Comparison of ENCODE assay signal across 12 mouse cellular contexts in genomic region chr17:3007234-3007633, GRCm38 (mm10).
A peak's percentile ranks its signal among the peaks of the same experiment; 100 is the strongest.
DNase-seq lines count a peak whose midpoint lies in the region; ATAC-seq and TF ChIP-seq lines count a peak whose summit lies in the region.
"Had no signal": no experiment of that assay in that cellular context is flagged by ENCODE, and none has a peak within 500 bp of the region (broad histone marks: within the 10 kb centered on the region; RNA-seq: fewer than 3 reads in every experiment).

No protein-coding gene starts in this region.

- H3K9me3 ChIP-seq in lung, embryonic 16.5 days (ENCODE audit: control insufficient read depth, low read length): peaks cover 27% of the 10 kb centered on the region
- H3K9me3 ChIP-seq in lung, postnatal 0 days (ENCODE audit: low read length): peaks cover 9% of the 10 kb centered on the region; the same call in 1 of the 2 replicates

- no peaks in the 10 kb centered on the region for H3K36me3 ChIP-seq in lung, embryonic 16.5 days (ENCODE audit: control insufficient read depth, insufficient read depth, low read length)
- H3K36me3 ChIP-seq in lung, postnatal 0 days (ENCODE audit: insufficient read depth, low read length): no peaks in the 10 kb centered on the region
- H3K36me3 ChIP-seq: embryonic facial prominence, embryonic 15.5 days; limb, embryonic 12.5 days had no signal

- H3K27me3 ChIP-seq in lung, embryonic 16.5 days (ENCODE audit: control insufficient read depth, insufficient read depth, low read depth, low read length): no peaks in the 10 kb centered on the region
- H3K27me3 ChIP-seq in lung, postnatal 0 days (replicated peaks; ENCODE audit: insufficient read depth, low read length): no peaks in the 10 kb centered on the region
- H3K27me3 ChIP-seq: embryonic facial prominence, embryonic 15.5 days; limb, embryonic 12.5 days had no signal

- TF ChIP-seq CTCF in lung, postnatal 0 days (IDR thresholded peaks at IDR 0.05): no peak

- no peak overlapping the region for H3K4me2 ChIP-seq in lung, embryonic 16.5 days (ENCODE audit: low read depth, low read length)
- no peak overlapping the region for H3K4me2 ChIP-seq in lung, postnatal 0 days (replicated peaks; ENCODE audit: low read depth, low read length)
- H3K4me2 ChIP-seq: embryonic facial prominence, embryonic 15.5 days; limb, embryonic 12.5 days had no signal

- WGBS in lung, embryonic 16.5 days: 75% methylated on average over 2 of the region's 2 CpGs
- WGBS in lung, postnatal 0 days: 67% methylated on average over 2 of the region's 2 CpGs

- 0 out of 2 replicates have a peak, but pooled peaks have one; percentile 32 for ATAC-seq in lung, embryonic 16.5 days (ENCODE audit: low read depth)
- ATAC-seq in lung, postnatal 0 days: no peak
- peak; percentile 18 to 22; a peak in 1 of 4 replicates for ATAC-seq in hematopoietic stem cell, adult 5-6 weeks (replicated peaks in 1 of 2; ENCODE audit: insufficient read depth in 1 of 2, low FRiP score in 2 of 2, low TSS enrichment in 1 of 2, low read depth in 1 of 2, poor library complexity in 2 of 2, severe bottlenecking in 2 of 2)
- ATAC-seq in monocyte, adult 5-6 weeks (replicated peaks; ENCODE audit: insufficient number of reproducible peaks, low FRiP score, low TSS enrichment, poor library complexity, severe bottlenecking): 0 out of 2 replicates have a peak, but pooled peaks have one; percentile 37

- no peak overlapping the region for H3K4me3 ChIP-seq in lung, embryonic 16.5 days (ENCODE audit: low read length)
- no peak overlapping the region for H3K4me3 ChIP-seq in lung, postnatal 0 days (ENCODE audit: low read depth, low read length)
- H3K4me3 ChIP-seq: embryonic facial prominence, embryonic 15.5 days; limb, embryonic 12.5 days had no signal

- TF ChIP-seq EP300 in lung, postnatal 0 days (IDR thresholded peaks at IDR 0.05): no peak

- no peaks in the 10 kb centered on the region for H3K4me1 ChIP-seq in lung, embryonic 16.5 days (replicated peaks; ENCODE audit: control insufficient read depth, insufficient read depth, low read length)
- H3K4me1 ChIP-seq in lung, postnatal 0 days (ENCODE audit: insufficient read depth, low read depth, low read length): no peaks in the 10 kb centered on the region
- H3K4me1 ChIP-seq: embryonic facial prominence, embryonic 15.5 days; limb, embryonic 12.5 days had no signal

- DNase-seq in heart, adult 11 months: peak; percentile 70
- DNase-seq in heart, adult 18-20 months: no peak
- DNase-seq in lung, postnatal 0 days (ENCODE audit: low spot score): no peak
- DNase-seq in thymus, postnatal 10 days (ENCODE audit: low spot score in 2 of 2): no peak
- no peak for DNase-seq in cerebellum, postnatal 25 days
- DNase-seq: gastrocnemius, postnatal 25 days; right cerebral cortex, adult 18-20 months had no signal

- H3K9ac ChIP-seq in lung, embryonic 16.5 days (ENCODE audit: low read length): no peak overlapping the region
- no peak overlapping the region for H3K9ac ChIP-seq in lung, postnatal 0 days (replicated peaks; ENCODE audit: low read depth)
- H3K9ac ChIP-seq: embryonic facial prominence, embryonic 15.5 days; limb, embryonic 12.5 days had no signal

- H3K27ac ChIP-seq in lung, embryonic 16.5 days (ENCODE audit: low read length): no peak overlapping the region
- H3K27ac ChIP-seq in lung, postnatal 0 days (ENCODE audit: low read length): no peak overlapping the region
- H3K27ac ChIP-seq: embryonic facial prominence, embryonic 15.5 days; limb, embryonic 12.5 days had no signal
